Mouse (Mus musculus) midbrain, embryonic 11.5 days (tissue): ENCODE data around the gene Cym. TPM values are rescaled to one million over a fixed set of nuclear protein-coding genes. Genes with fewer than 3 reads are reported as not detected.

Experiments used
- ATAC-seq: fragments of 200-750 bp; cut with Nextera tagmentation; 2 replicates; pipeline ENCODE4 v1.8.0; 2017; ENCODE audit warnings: moderate TSS enrichment, moderate library complexity; ENCODE audit not compliant: low FRiP score
- DNase-seq: peaks from one replicate; pipeline ENCODE4 v3.0.0; 2015; ENCODE audit warnings: low spot score; ENCODE audit errors: missing footprints
- H3K27ac ChIP-seq: fragments of 300-500 bp; sonication (generic); 2 replicates; pipeline ENCODE4 v1.5.1; 2014; ENCODE audit warnings: low read depth, low read length
- H3K27me3 ChIP-seq: fragments of 300-500 bp; sonication (generic); 2 replicates; pipeline ENCODE4 v1.6.1; 2014; ENCODE audit warnings: mild to moderate bottlenecking, low read length, moderate library complexity, mixed read lengths; ENCODE audit not compliant: control insufficient read depth, insufficient read depth
- H3K36me3 ChIP-seq: fragments of 300-500 bp; sonication (generic); 2 replicates; pipeline ENCODE4 v1.6.1; 2014; ENCODE audit warnings: mild to moderate bottlenecking, low read length, moderate library complexity, mixed read lengths; ENCODE audit not compliant: control insufficient read depth, insufficient read depth
- H3K4me1 ChIP-seq: fragments of 300-500 bp; sonication (generic); 2 replicates; pipeline ENCODE4 v1.6.1; 2014; ENCODE audit warnings: low read length; ENCODE audit not compliant: control insufficient read depth, insufficient read depth
- H3K4me2 ChIP-seq: fragments of 300-500 bp; sonication (generic); 2 replicates; pipeline ENCODE4 v1.6.1; 2014; ENCODE audit warnings: mild to moderate bottlenecking, moderate library complexity
- H3K4me3 ChIP-seq: fragments of 300-500 bp; sonication (generic); 2 replicates; pipeline ENCODE4 v1.5.1; 2014; ENCODE audit warnings: low read depth, low read length
- H3K9ac ChIP-seq: fragments of 300-500 bp; sonication (generic); 2 replicates; pipeline ENCODE4 v1.6.1; 2014; ENCODE audit warnings: low read length
- H3K9me3 ChIP-seq: fragments of 300-500 bp; sonication (generic); 2 replicates; pipeline ENCODE4 v1.6.1; 2016; ENCODE audit warnings: low read length; ENCODE audit not compliant: control insufficient read depth
- WGBS: fragments of 180-500 bp; shearing (Covaris S2); extraction: QIAGEN DNeasy Blood & Tissue Kit; methylation state at CpG from one replicate; pipeline ENCODE4 v1.1.7; 2014; 5-methylcytosine and 5-hydroxymethylcytosine counted together
- polyA plus RNA-seq: library from polyadenylated mRNA; unstranded; fragments of >200 nt; fragmentation: Nextera tagmentation; extraction: Ambion mirVana; gene quantifications from 2 replicates; pipeline ENCODE4 v1.2.1, GENCODE M21; 2014

The Cym gene
- not detected in 2 replicates for polyA plus RNA-seq

- ATAC-seq (no peak), DNase-seq (peak; percentile 60)
- no peak within 1 kb of the TSS for H3K4me2 ChIP-seq
- H3K27me3 ChIP-seq = no peaks in the 10 kb centered on the region
- no peak within 1 kb of the TSS for H3K9ac ChIP-seq
- no peaks in the 10 kb centered on the region for H3K9me3 ChIP-seq
- H3K4me1 ChIP-seq = no peaks in the 10 kb centered on the region; the same call in 1 of the 2 replicates
- H3K27ac ChIP-seq = no peak within 1 kb of the TSS
- H3K4me3 ChIP-seq = no peak within 1 kb of the TSS
- no peaks in the 10 kb centered on the region for H3K36me3 ChIP-seq
- 84% methylated on average over 10 of the region's 10 CpGs for WGBS
Observed at GRCm38 (mm10) chr3:107221608-107222007, at the start of gene Cym. Cym (minus strand) TSS chr3:107221732.

- no peaks in the 10 kb centered on the region for H3K4me1 ChIP-seq
- ATAC-seq (no peak), DNase-seq (peak; percentile 2)
- H3K27ac ChIP-seq = no peak overlapping the region
- H3K27me3 ChIP-seq = no peaks in the 10 kb centered on the region
- 78% methylated on average over 2 of the region's 2 CpGs for WGBS
- no peak overlapping the region for H3K4me3 ChIP-seq
- H3K9me3 ChIP-seq = no peaks in the 10 kb centered on the region
- no peak overlapping the region for H3K9ac ChIP-seq
- H3K36me3 ChIP-seq = no peaks in the 10 kb centered on the region
- H3K4me2 ChIP-seq = no peak overlapping the region
Observed at GRCm38 (mm10) chr3:107266814-107267345, 45.3 kb upstream of the Cym start.

GRCm38 (mm10) chr3:107261851-107262165 lies 40.3 kb upstream of the Cym start:
- 70% methylated on average over 7 of the region's 7 CpGs for WGBS
- Histone ChIP-seq H3K27me3 (no peaks in the 10 kb centered on the region), H3K36me3 (no peaks in the 10 kb centered on the region), H3K9me3 (no peaks in the 10 kb centered on the region), H3K9ac (no peak overlapping the region), H3K4me1 (peaks cover 4% of the 10 kb centered on the region), H3K27ac (no peak overlapping the region), H3K4me2 (no peak overlapping the region), H3K4me3 (no peak overlapping the region)
- DNase-seq (no peak), ATAC-seq (no peak)

GRCm38 (mm10) chr3:107260956-107261850 lies 39.7 kb upstream of the Cym start:
- Histone ChIP-seq H3K9me3 (no peaks in the 10 kb centered on the region), H3K27ac (no peak overlapping the region), H3K4me2 (no peak overlapping the region), H3K36me3 (no peaks in the 10 kb centered on the region), H3K9ac (no peak overlapping the region), H3K4me1 (peaks cover 4% of the 10 kb centered on the region), H3K27me3 (no peaks in the 10 kb centered on the region), H3K4me3 (no peak overlapping the region)
- DNase-seq (no peak), ATAC-seq (peak; percentile 54; the same call in 1 of the 2 replicates)
- 62% methylated on average over 8 of the region's 8 CpGs for whole genome bisulfite sequencing

- DNase-seq (peak; percentile 62), ATAC-seq (no peak)
- H3K9ac ChIP-seq = no peak overlapping the region
- H3K27me3 ChIP-seq = no peaks in the 10 kb centered on the region
- no peak overlapping the region for H3K27ac ChIP-seq
- peaks cover 4% of the 10 kb centered on the region for H3K4me1 ChIP-seq
- H3K4me2 ChIP-seq = no peak overlapping the region
- WGBS = 67% methylated on average over 5 of the region's 5 CpGs
- H3K36me3 ChIP-seq = no peaks in the 10 kb centered on the region
- no peak overlapping the region for H3K4me3 ChIP-seq
- H3K9me3 ChIP-seq = no peaks in the 10 kb centered on the region
Observed at GRCm38 (mm10) chr3:107257924-107258323, 36.4 kb upstream of the Cym start.

- DNase-seq (no peak), ATAC-seq (no peak)
- Histone ChIP-seq H3K9me3 (no peaks in the 10 kb centered on the region), H3K4me3 (no peak overlapping the region), H3K27ac (no peak overlapping the region), H3K36me3 (no peaks in the 10 kb centered on the region), H3K4me2 (no peak overlapping the region), H3K4me1 (peaks cover 4% of the 10 kb centered on the region), H3K9ac (no peak overlapping the region), H3K27me3 (no peaks in the 10 kb centered on the region)
- 85% methylated on average over 7 of the region's 7 CpGs for WGBS
Observed at GRCm38 (mm10) chr3:107256724-107257123, 35.2 kb upstream of the Cym start.

- H3K4me3 ChIP-seq = no peak overlapping the region
- H3K27ac ChIP-seq = no peak overlapping the region
- 91% methylated on average over 3 of the region's 3 CpGs for WGBS
- no peaks in the 10 kb centered on the region for H3K27me3 ChIP-seq
- no peaks in the 10 kb centered on the region for H3K9me3 ChIP-seq
- H3K9ac ChIP-seq = no peak overlapping the region
- peaks cover 3% of the 10 kb centered on the region; the same call in 1 of the 2 replicates for H3K4me1 ChIP-seq
- ATAC-seq = no peak
- no peak overlapping the region for H3K4me2 ChIP-seq
- DNase-seq = peak; percentile 76
- no peaks in the 10 kb centered on the region for H3K36me3 ChIP-seq
Observed at GRCm38 (mm10) chr3:107255992-107256391, 34.5 kb upstream of the Cym start.

- WGBS = 87% methylated on average over 5 of the region's 5 CpGs
- ATAC-seq (no peak), DNase-seq (peak; percentile 41)
- Histone ChIP-seq H3K9ac (no peak overlapping the region), H3K36me3 (no peaks in the 10 kb centered on the region), H3K27ac (no peak overlapping the region), H3K4me2 (no peak overlapping the region), H3K27me3 (no peaks in the 10 kb centered on the region), H3K4me1 (no peaks in the 10 kb centered on the region), H3K4me3 (no peak overlapping the region), H3K9me3 (no peaks in the 10 kb centered on the region)
Observed at GRCm38 (mm10) chr3:107253925-107254324, 32.4 kb upstream of the Cym start.

GRCm38 (mm10) chr3:107252035-107252434 lies 30.5 kb upstream of the Cym start:
- Histone ChIP-seq H3K4me3 (no peak overlapping the region), H3K4me2 (no peak overlapping the region), H3K27ac (no peak overlapping the region), H3K9ac (no peak overlapping the region), H3K27me3 (no peaks in the 10 kb centered on the region), H3K9me3 (no peaks in the 10 kb centered on the region), H3K4me1 (0 out of 2 replicates have a peak, but pooled peaks cover 3% of the 10 kb centered on the region), H3K36me3 (no peaks in the 10 kb centered on the region)
- 73% methylated on average over 4 of the region's 4 CpGs for WGBS
- ATAC-seq (no peak), DNase-seq (no peak)
